Mouse (Mus musculus): Measurements from ENCODE around the gene Ints2. TPM values are rescaled to one million over a fixed set of nuclear protein-coding genes. Genes with fewer than 3 reads are reported as not detected.

The Ints2 gene
- polyA plus RNA-seq, 1 experiment from 2014 or later: 31.7 TPM

DNA sequence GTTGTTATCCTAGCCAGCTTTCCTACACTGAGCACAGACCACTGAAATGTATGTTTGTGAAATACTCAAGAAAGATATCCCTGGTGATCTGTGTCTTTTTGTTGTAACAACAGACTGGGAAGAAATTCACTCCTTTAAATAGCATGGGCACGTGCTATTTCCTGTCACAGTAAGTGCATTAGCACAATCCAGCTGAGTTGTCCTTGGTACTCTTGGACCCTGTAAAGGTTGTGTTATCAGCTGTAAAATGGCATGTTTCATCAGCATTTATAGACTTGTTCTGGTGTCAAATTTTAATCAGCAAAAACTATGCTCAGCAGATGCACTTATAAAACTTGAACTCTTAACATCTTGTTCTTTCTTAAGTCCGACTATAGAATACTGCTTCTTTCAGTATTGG lies 86.6 kb downstream of the Ints2 start:
- Histone ChIP-seq H3K27ac (no peak overlapping the region), H3K27me3 (no peaks in the 10 kb centered on the region), H3K9me3 (no peaks in the 10 kb centered on the region), H3K36me3 (no peaks in the 10 kb centered on the region), H3K4me1 (no peaks in the 10 kb centered on the region), H3K4me2 (no peak overlapping the region), H3K4me3 (no peak overlapping the region), H3K9ac (no peak overlapping the region)
- 85% methylated on average over 2 of the region's 2 CpGs for WGBS
- ATAC-seq (ENCODE audit: insufficient number of reproducible peaks, insufficient read depth, low FRiP score, low TSS enrichment, low read depth): no peak

Other genes starting within 250 kb of the Ints2 start
- gene Brip1, start 56.4 kb downstream of the Ints2 start, polyA plus RNA-seq (2015; fragmentation: Nextera tagmentation; extraction: Ambion mirVana): 10.3 and 11.1 TPM in 2 replicates
- 11.6 and 12.3 TPM in 2 replicates for gene Med13, start 100.0 kb upstream of the Ints2 start, polyA plus RNA-seq (2015; fragmentation: Nextera tagmentation; extraction: Ambion mirVana)
- 36.0 and 38.6 TPM in 2 replicates for gene Rnft1, start 227.1 kb upstream of the Ints2 start, polyA plus RNA-seq (2015; fragmentation: Nextera tagmentation; extraction: Ambion mirVana)

All from embryonic facial prominence, embryonic 13.5 days (tissue).